Mouse (Mus musculus): ENCODE measurements around the gene Sell.
"Not testable (repeated sequence)": the region's sequence is repeated elsewhere in the genome, so short reads cannot be mapped to it uniquely, and the experiment has no call there.

- not testable (repeated sequence) for TF ChIP-seq CTCF (IDR thresholded peaks at IDR 0.05; ENCODE audit: low read depth, low read length); POLR2A (IDR thresholded peaks at IDR 0.05; ENCODE audit: extremely low read depth, insufficient read depth, low read length)
These were observed 41.0 kb upstream of the Sell start for GRCm38 (mm10) chr1:164020746-164021145.
